Mouse (Mus musculus): ENCODE measurements around the gene Rab7.

DNA sequence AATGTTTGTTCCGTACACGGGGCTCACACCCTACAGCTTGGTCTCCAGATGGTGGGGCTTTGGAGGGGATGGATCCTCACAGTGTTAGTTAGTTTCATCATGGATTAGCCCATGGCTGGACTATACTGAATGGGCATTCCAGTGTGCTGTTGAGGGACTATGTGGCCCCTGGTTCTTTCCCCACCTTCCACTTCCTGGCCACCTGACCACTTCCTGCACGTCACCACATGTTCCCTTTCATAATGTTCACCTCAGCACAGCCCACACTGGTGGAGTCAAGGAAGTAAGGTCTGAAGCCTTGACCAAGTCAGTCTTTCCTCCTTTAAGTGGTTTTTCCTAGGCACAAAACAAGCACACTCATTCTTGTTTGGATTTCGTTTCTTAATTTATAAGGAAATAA lies 15.5 kb upstream of the Rab7 start:
- TF ChIP-seq CTCF (IDR thresholded peaks at IDR 0.05; ENCODE audit: extremely low read depth, insufficient read depth, low read length) (no peak), POLR2A (IDR thresholded peaks at IDR 0.05; ENCODE audit: extremely low read depth, insufficient read depth, low read length) (no peak)
